Mouse (Mus musculus) cerebellum, postnatal 14 days (tissue): ENCODE results near the gene Qpctl.

ENCODE experiments used
- DNase-seq, 2 experiments: peaks; one replicate each; pipeline ENCODE4 v3.0.0; 2021; ENCODE audit warnings: mixed read lengths in 2 of 2

The Qpctl gene

GRCm38 (mm10) chr7:19148875-19149541 is at the start of gene Qpctl:
TSS of gene Qpctl (minus strand) at chr7:19149291.
- DNase-seq, result peak; percentile 98

- peak in 1 of 2 experiments; percentile 65 for DNase-seq
Measured at GRCm38 (mm10) chr7:19197985-19198384, 48.9 kb upstream of the Qpctl start.

GRCm38 (mm10) chr7:19196676-19197075 is 47.6 kb upstream of the Qpctl start:
- DNase-seq, result peak; percentile 42 to 67

GRCm38 (mm10) chr7:19194676-19195075 is 45.6 kb upstream of the Qpctl start:
- no peak for DNase-seq

GRCm38 (mm10) chr7:19184758-19185157 is 35.7 kb upstream of the Qpctl start:
- no peak for DNase-seq

GRCm38 (mm10) chr7:19184250-19184649 is 35.2 kb upstream of the Qpctl start:
- DNase-seq, result no peak

- no peak for DNase-seq
Measured at GRCm38 (mm10) chr7:19180862-19181429, 31.9 kb upstream of the Qpctl start.

GRCm38 (mm10) chr7:19179936-19180335 is 30.8 kb upstream of the Qpctl start:
- DNase-seq, result no peak

- DNase-seq, result peak; percentile 56 to 70
Measured at GRCm38 (mm10) chr7:19179173-19179572, 30.1 kb upstream of the Qpctl start.

GRCm38 (mm10) chr7:19178443-19179092 is 29.5 kb upstream of the Qpctl start:
- DNase-seq, result peak; percentile 87 to 93

GRCm38 (mm10) chr7:19178035-19178434 is 28.9 kb upstream of the Qpctl start:
- DNase-seq, result peak in 1 of 2 experiments; percentile 51

- peak in 1 of 2 experiments; percentile 30 for DNase-seq
Measured at GRCm38 (mm10) chr7:19177216-19177615, 28.1 kb upstream of the Qpctl start.

- DNase-seq, result no peak
Measured at GRCm38 (mm10) chr7:19176516-19176947, 27.4 kb upstream of the Qpctl start.

- peak; percentile 83 to 84 for DNase-seq
Measured at GRCm38 (mm10) chr7:19175708-19176515, 26.8 kb upstream of the Qpctl start, which contains the start of gene Eml2. TSS of gene Eml2 (plus strand) at chr7:19176421.

- DNase-seq, result peak; percentile 84 to 92
Measured at GRCm38 (mm10) chr7:19172874-19173273, 23.8 kb upstream of the Qpctl start.

GRCm38 (mm10) chr7:19171831-19172230 is 22.7 kb upstream of the Qpctl start:
- DNase-seq, result no peak

GRCm38 (mm10) chr7:19170142-19170541 is 21.1 kb upstream of the Qpctl start:
- DNase-seq, result no peak

- DNase-seq, result no peak
Measured at GRCm38 (mm10) chr7:19169506-19169905, 20.4 kb upstream of the Qpctl start.

GRCm38 (mm10) chr7:19166990-19167389 is 17.9 kb upstream of the Qpctl start:
- no peak for DNase-seq

GRCm38 (mm10) chr7:19165656-19166423 is 16.7 kb upstream of the Qpctl start, which contains the start of gene Gipr:
TSS of gene Gipr (minus strand) at chr7:19166127.
- no peak for DNase-seq

- DNase-seq, result no peak
Measured at GRCm38 (mm10) chr7:19164978-19165377, 15.9 kb upstream of the Qpctl start.

GRCm38 (mm10) chr7:19164189-19164588 is 15.1 kb upstream of the Qpctl start:
- DNase-seq, result no peak
